Mouse (Mus musculus): ENCODE data around the gene Klc3. TPM values are rescaled to one million over a fixed set of nuclear protein-coding genes. Genes with fewer than 3 reads are reported as not detected.

Gene Klc3
- 2.3 TPM in 2 replicates for polyA plus RNA-seq (2014; fragmentation: Nextera tagmentation; extraction: Ambion mirVana)

GRCm38 (mm10) chr7:19403731-19404296 is at the start of gene Klc3:
Gene Klc3 (minus strand): TSS chr7:19404104.
- no peak for ATAC-seq (ENCODE audit: low FRiP score)
- peaks cover 42% of the 10 kb centered on the region for H3K27me3 ChIP-seq (ENCODE audit: control insufficient read depth, insufficient read depth, low read length)

DNA sequence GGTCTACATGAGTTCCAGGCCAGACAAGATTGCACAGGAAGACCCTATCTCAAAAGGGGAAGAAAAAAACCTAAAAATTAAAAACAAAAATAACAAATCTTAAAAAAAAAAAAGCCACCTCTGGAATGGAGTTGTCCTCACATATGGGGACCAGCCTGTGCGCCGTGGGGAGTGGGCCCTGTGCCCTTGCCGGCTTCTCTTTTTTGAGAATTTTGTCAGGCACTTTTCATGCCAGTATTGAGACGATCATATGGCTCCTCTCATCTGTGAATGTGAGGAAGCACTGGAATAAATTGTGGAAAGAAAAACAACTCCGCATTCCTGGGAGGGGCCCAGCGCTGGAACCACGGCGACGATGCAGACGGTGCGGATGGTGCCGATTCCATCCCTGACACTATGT is 45.3 kb upstream of the Klc3 start:
- 85% methylated on average over 12 of the region's 12 CpGs for WGBS
- Histone ChIP-seq H3K4me3 (ENCODE audit: low read depth, low read length) (no peak overlapping the region), H3K9me3 (ENCODE audit: control insufficient read depth, low read length) (no peaks in the 10 kb centered on the region), H3K4me1 (replicated peaks; ENCODE audit: control insufficient read depth, insufficient read depth, low read length) (no peaks in the 10 kb centered on the region), H3K4me2 (replicated peaks; ENCODE audit: low read depth, low read length) (no peak overlapping the region), H3K9ac (ENCODE audit: low read depth, low read length) (no peak overlapping the region), H3K27me3 (ENCODE audit: control insufficient read depth, insufficient read depth, low read length) (no peaks in the 10 kb centered on the region), H3K36me3 (ENCODE audit: control insufficient read depth, insufficient read depth, low read length) (peaks cover 12% of the 10 kb centered on the region), H3K27ac (ENCODE audit: low read depth, low read length) (no peak overlapping the region)
- no peak for ATAC-seq (ENCODE audit: low FRiP score)
- DNase-seq (ENCODE audit: low spot score) = no peak

More at GRCm38 (mm10) chr7:19403731-19404296, at the start of gene Klc3:
- H3K36me3 ChIP-seq (ENCODE audit: control insufficient read depth, insufficient read depth, low read length) = no peaks in the 10 kb centered on the region
- no peak within 1 kb of the TSS for H3K27ac ChIP-seq (ENCODE audit: low read depth, low read length)
- no peaks in the 10 kb centered on the region for H3K9me3 ChIP-seq (ENCODE audit: control insufficient read depth, low read length)
- WGBS = 1% methylated on average over 61 of the region's 62 CpGs
- H3K4me1 ChIP-seq (replicated peaks; ENCODE audit: control insufficient read depth, insufficient read depth, low read length) = peaks cover 10% of the 10 kb centered on the region; the same call in 1 of the 2 replicates
- peak within 1 kb of the TSS; percentile 94 for H3K4me2 ChIP-seq (replicated peaks; ENCODE audit: low read depth, low read length)
- peak within 1 kb of the TSS; percentile 52 for H3K4me3 ChIP-seq (ENCODE audit: low read depth, low read length)
- peak; percentile 51 for DNase-seq (ENCODE audit: low spot score)
- peak within 1 kb of the TSS; percentile 44 for H3K9ac ChIP-seq (ENCODE audit: low read depth, low read length)

DNA sequence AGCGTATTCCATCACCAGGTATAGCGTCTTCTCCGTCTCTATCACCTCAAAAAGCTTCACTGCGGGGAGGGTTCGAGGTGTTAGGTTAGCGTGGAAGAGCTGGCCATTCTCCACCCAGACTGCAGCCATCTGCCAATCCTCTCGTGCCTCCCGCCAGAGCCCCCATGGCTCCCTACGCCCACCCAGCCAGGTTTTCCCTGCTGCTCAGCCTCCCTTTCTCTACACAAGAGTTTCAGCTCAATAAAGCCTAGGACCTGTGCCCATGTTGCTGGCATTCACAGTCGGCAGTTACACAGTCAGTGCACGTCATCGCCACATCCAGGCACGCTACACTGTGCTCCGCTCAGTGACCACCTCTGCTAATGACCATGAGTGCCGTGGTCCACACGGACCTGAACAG is 43.8 kb upstream of the Klc3 start:
- peaks cover 15% of the 10 kb centered on the region for H3K36me3 ChIP-seq (ENCODE audit: control insufficient read depth, insufficient read depth, low read length)
- 92% methylated on average over 16 of the region's 16 CpGs for WGBS

GRCm38 (mm10) chr7:19444801-19445200 is 40.9 kb upstream of the Klc3 start:
- Histone ChIP-seq H3K27ac (ENCODE audit: low read depth, low read length) (no peak overlapping the region), H3K27me3 (ENCODE audit: control insufficient read depth, insufficient read depth, low read length) (no peaks in the 10 kb centered on the region), H3K4me1 (replicated peaks; ENCODE audit: control insufficient read depth, insufficient read depth, low read length) (no peaks in the 10 kb centered on the region), H3K9me3 (ENCODE audit: control insufficient read depth, low read length) (no peaks in the 10 kb centered on the region), H3K4me2 (replicated peaks; ENCODE audit: low read depth, low read length) (no peak overlapping the region), H3K36me3 (ENCODE audit: control insufficient read depth, insufficient read depth, low read length) (peaks cover 15% of the 10 kb centered on the region), H3K9ac (ENCODE audit: low read depth, low read length) (no peak overlapping the region), H3K4me3 (ENCODE audit: low read depth, low read length) (no peak overlapping the region)
- no peak for DNase-seq (ENCODE audit: low spot score)
- ATAC-seq (ENCODE audit: low FRiP score) = no peak
- 83% methylated on average over 12 of the region's 12 CpGs for WGBS

More for the DNA sequence above, 43.8 kb upstream of the Klc3 start:
- Histone ChIP-seq H3K27ac (ENCODE audit: low read depth, low read length) (no peak overlapping the region), H3K4me3 (ENCODE audit: low read depth, low read length) (no peak overlapping the region), H3K4me2 (replicated peaks; ENCODE audit: low read depth, low read length) (no peak overlapping the region), H3K9me3 (ENCODE audit: control insufficient read depth, low read length) (no peaks in the 10 kb centered on the region), H3K27me3 (ENCODE audit: control insufficient read depth, insufficient read depth, low read length) (no peaks in the 10 kb centered on the region), H3K4me1 (replicated peaks; ENCODE audit: control insufficient read depth, insufficient read depth, low read length) (no peaks in the 10 kb centered on the region), H3K9ac (ENCODE audit: low read depth, low read length) (no peak overlapping the region)
- ATAC-seq (ENCODE audit: low FRiP score) (no peak), DNase-seq (ENCODE audit: low spot score) (no peak)

GRCm38 (mm10) chr7:19443344-19443743 is 39.4 kb upstream of the Klc3 start:
- H3K27me3 ChIP-seq (ENCODE audit: control insufficient read depth, insufficient read depth, low read length) = no peaks in the 10 kb centered on the region
- ATAC-seq (ENCODE audit: low FRiP score) (peak; percentile 43; the same call in 1 of the 2 replicates), DNase-seq (ENCODE audit: low spot score) (peak; percentile 90)
- H3K9me3 ChIP-seq (ENCODE audit: control insufficient read depth, low read length) = no peaks in the 10 kb centered on the region
- no peaks in the 10 kb centered on the region for H3K4me1 ChIP-seq (replicated peaks; ENCODE audit: control insufficient read depth, insufficient read depth, low read length)
- H3K4me3 ChIP-seq (ENCODE audit: low read depth, low read length) = no peak overlapping the region
- no peak overlapping the region for H3K27ac ChIP-seq (ENCODE audit: low read depth, low read length)
- H3K9ac ChIP-seq (ENCODE audit: low read depth, low read length) = no peak overlapping the region
- H3K36me3 ChIP-seq (ENCODE audit: control insufficient read depth, insufficient read depth, low read length) = peaks cover 12% of the 10 kb centered on the region
- WGBS = 44% methylated on average over 3 of the region's 3 CpGs
- H3K4me2 ChIP-seq (replicated peaks; ENCODE audit: low read depth, low read length) = no peak overlapping the region

- ATAC-seq (ENCODE audit: low FRiP score) (no peak), DNase-seq (ENCODE audit: low spot score) (no peak)
- Histone ChIP-seq H3K4me3 (ENCODE audit: low read depth, low read length) (no peak overlapping the region), H3K9ac (ENCODE audit: low read depth, low read length) (no peak overlapping the region), H3K27ac (ENCODE audit: low read depth, low read length) (no peak overlapping the region), H3K4me1 (replicated peaks; ENCODE audit: control insufficient read depth, insufficient read depth, low read length) (no peaks in the 10 kb centered on the region), H3K27me3 (ENCODE audit: control insufficient read depth, insufficient read depth, low read length) (no peaks in the 10 kb centered on the region), H3K4me2 (replicated peaks; ENCODE audit: low read depth, low read length) (no peak overlapping the region), H3K36me3 (ENCODE audit: control insufficient read depth, insufficient read depth, low read length) (peaks cover 17% of the 10 kb centered on the region), H3K9me3 (ENCODE audit: control insufficient read depth, low read length) (no peaks in the 10 kb centered on the region)
- WGBS = 91% methylated on average over 9 of the region's 9 CpGs
Measured at GRCm38 (mm10) chr7:19441448-19442091, 37.7 kb upstream of the Klc3 start.

GRCm38 (mm10) chr7:19437048-19437447 is 33.1 kb upstream of the Klc3 start:
- no peaks in the 10 kb centered on the region for H3K4me1 ChIP-seq (replicated peaks; ENCODE audit: control insufficient read depth, insufficient read depth, low read length)
- no peaks in the 10 kb centered on the region for H3K9me3 ChIP-seq (ENCODE audit: control insufficient read depth, low read length)
- WGBS = 92% methylated on average over 9 of the region's 9 CpGs
- DNase-seq (ENCODE audit: low spot score) = no peak
- H3K27me3 ChIP-seq (ENCODE audit: control insufficient read depth, insufficient read depth, low read length) = no peaks in the 10 kb centered on the region
- peaks cover 43% of the 10 kb centered on the region for H3K36me3 ChIP-seq (ENCODE audit: control insufficient read depth, insufficient read depth, low read length)
- H3K4me3 ChIP-seq (ENCODE audit: low read depth, low read length) = no peak overlapping the region
- H3K27ac ChIP-seq (ENCODE audit: low read depth, low read length) = no peak overlapping the region
- no peak overlapping the region for H3K9ac ChIP-seq (ENCODE audit: low read depth, low read length)
- no peak overlapping the region for H3K4me2 ChIP-seq (replicated peaks; ENCODE audit: low read depth, low read length)
- no peak for ATAC-seq (ENCODE audit: low FRiP score)

GRCm38 (mm10) chr7:19436276-19436675 is 32.4 kb upstream of the Klc3 start:
- Histone ChIP-seq H3K4me1 (replicated peaks; ENCODE audit: control insufficient read depth, insufficient read depth, low read length) (no peaks in the 10 kb centered on the region), H3K9me3 (ENCODE audit: control insufficient read depth, low read length) (no peaks in the 10 kb centered on the region), H3K27me3 (ENCODE audit: control insufficient read depth, insufficient read depth, low read length) (no peaks in the 10 kb centered on the region), H3K36me3 (ENCODE audit: control insufficient read depth, insufficient read depth, low read length) (peaks cover 45% of the 10 kb centered on the region), H3K27ac (ENCODE audit: low read depth, low read length) (no peak overlapping the region), H3K9ac (ENCODE audit: low read depth, low read length) (no peak overlapping the region), H3K4me2 (replicated peaks; ENCODE audit: low read depth, low read length) (no peak overlapping the region), H3K4me3 (ENCODE audit: low read depth, low read length) (no peak overlapping the region)
- WGBS = 93% methylated on average over 2 of the region's 2 CpGs
- DNase-seq (ENCODE audit: low spot score) = no peak
- ATAC-seq (ENCODE audit: low FRiP score) = no peak

GRCm38 (mm10) chr7:19432475-19432874 is 28.6 kb upstream of the Klc3 start:
- Histone ChIP-seq H3K9ac (ENCODE audit: low read depth, low read length) (no peak overlapping the region), H3K27ac (ENCODE audit: low read depth, low read length) (no peak overlapping the region), H3K27me3 (ENCODE audit: control insufficient read depth, insufficient read depth, low read length) (no peaks in the 10 kb centered on the region), H3K36me3 (ENCODE audit: control insufficient read depth, insufficient read depth, low read length) (peaks cover 47% of the 10 kb centered on the region), H3K4me1 (replicated peaks; ENCODE audit: control insufficient read depth, insufficient read depth, low read length) (no peaks in the 10 kb centered on the region), H3K4me2 (replicated peaks; ENCODE audit: low read depth, low read length) (no peak overlapping the region), H3K9me3 (ENCODE audit: control insufficient read depth, low read length) (no peaks in the 10 kb centered on the region), H3K4me3 (ENCODE audit: low read depth, low read length) (no peak overlapping the region)
- ATAC-seq (ENCODE audit: low FRiP score) (no peak), DNase-seq (ENCODE audit: low spot score) (no peak)
- WGBS = 98% methylated on average over 2 of the region's 2 CpGs
